Mouse (Mus musculus) T-helper 17 cell (primary cell): Measurements from ENCODE around the gene Hist1h4i.

ENCODE experiments used
- in situ Hi-C, 2 experiments: fragments of 300-600 bp; cut with MboI, MseI; formaldehyde crosslinking; loops; 1 replicate in 1 of 2; 2 replicates in 1 of 2; pipeline ENCODE4 v1.15.1; 2025; ENCODE audit warnings: high pct_unique_total_duplicates in 2 of 2

Hist1h4i gene

DNA sequence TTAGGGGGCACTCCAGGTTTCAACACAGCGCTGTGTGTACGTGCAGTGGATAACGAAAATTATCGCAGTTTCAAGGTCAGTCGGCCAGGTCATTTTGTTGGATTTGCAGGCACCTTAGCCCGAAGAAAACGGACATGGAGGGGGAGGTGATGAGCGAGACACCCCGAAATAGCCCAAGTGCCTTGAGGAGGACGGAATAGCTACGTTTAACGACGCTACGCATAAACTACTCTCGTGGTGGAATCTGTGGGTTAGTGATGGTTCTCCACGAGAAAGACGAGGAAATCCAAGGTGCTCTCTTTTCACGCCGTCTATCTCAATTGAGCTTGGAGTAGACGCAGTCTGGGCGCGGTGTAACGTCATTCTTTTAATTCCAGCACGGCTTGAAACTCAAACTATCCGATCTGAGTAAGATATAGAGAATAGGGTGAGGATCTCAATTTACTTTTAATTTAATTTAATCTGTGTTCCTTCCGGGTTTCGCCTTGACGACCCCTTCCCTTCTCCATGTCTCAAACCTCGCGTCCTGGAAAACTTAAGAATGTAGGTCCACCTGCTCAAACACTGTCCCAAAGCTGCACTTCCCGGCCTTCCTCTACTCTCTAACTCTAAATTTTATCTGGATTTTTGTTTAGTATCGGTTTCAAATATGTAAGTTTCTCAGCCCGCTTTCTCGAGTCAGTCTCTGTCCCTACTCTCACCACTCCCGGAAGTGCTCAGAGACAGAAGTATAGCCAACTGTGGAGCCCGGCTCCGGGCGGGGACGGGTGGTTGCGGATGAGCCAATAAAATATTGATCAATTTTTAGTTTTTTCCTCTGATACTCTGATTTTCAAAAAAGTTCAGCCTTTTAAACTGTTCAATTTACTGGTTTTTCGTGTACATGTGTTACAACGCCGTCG is 21.0 kb downstream of the Hist1h4i start:
- in situ Hi-C loops: loop anchor here (5.0 to 10.0 kb wide), 5 partner anchors 165 to 1497 kb away; partner anchors contain the start of gene Trim27 (in 2 of the 2)

DNA sequence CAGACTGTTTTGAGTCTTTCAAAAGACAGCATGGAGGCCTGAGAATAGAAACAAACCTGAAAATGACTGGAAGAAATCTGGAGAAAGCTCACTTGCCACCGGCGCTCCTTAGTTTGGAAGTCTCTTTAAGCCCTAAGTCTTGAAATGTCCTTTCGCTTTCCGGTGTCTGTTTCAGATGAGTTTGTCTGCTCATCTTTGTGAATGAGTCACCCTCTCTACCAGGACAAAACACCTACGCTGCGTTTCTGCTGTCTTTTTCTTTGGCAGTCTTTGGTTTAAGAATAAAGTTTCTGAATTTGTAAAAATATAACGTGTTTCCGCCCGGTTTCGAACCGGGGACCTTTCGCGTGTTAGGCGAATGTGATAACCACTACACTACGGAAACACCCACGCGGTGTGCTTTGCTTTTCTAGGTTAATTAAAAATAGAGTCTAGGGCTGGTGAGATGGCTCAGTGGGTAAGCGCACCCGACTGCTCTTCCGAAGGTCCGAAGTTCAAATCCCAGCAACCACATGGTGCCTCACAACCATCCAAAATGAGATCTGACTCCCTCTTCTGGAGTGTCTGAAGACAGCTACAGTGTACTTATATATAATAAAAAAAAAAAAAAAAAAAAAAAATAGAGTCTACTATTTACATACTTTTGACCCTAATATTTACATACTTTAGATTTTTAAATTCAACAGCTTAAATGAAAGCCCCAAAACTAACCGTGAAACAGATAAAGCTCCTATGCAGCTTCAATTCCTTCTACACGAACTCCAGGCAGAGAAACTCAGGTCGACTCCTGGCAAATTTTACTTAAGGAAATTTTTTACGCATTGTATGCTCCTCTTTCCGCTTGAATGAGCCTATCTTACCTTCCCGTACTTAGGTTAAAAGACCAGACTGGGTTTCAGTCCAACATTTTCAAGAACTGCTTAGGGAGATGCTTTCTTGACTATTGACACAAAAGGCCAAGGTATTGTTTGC is 25.4 kb downstream of the Hist1h4i start:
- in situ Hi-C loops: no loop called here

DNA sequence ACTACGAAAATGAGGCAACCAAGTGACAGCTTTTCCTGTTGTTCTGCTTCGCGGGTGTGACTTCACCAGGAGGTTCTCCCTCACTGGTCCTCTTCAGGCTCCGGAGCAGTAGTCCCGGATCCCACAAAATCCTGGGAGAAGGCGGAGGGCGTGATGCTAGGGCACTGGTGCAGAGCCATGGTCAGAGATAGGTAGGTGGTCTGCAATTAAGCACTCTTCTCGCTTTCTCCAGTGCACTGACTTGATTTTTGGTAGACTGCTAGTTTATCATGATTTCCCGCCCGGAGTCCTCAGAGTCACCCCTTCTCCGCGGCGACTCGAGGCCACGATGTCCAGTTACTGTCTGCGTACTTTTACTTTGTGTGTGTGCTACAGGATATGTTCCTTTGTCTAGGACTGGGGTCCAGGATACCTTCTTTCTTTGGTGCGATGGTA is 26.7 kb downstream of the Hist1h4i start:
- in situ Hi-C loops: loop anchor here in 1 of 2 experiments (5.0 kb wide), 1 partner anchor 47 kb away; no protein-coding TSS in a partner anchor

DNA sequence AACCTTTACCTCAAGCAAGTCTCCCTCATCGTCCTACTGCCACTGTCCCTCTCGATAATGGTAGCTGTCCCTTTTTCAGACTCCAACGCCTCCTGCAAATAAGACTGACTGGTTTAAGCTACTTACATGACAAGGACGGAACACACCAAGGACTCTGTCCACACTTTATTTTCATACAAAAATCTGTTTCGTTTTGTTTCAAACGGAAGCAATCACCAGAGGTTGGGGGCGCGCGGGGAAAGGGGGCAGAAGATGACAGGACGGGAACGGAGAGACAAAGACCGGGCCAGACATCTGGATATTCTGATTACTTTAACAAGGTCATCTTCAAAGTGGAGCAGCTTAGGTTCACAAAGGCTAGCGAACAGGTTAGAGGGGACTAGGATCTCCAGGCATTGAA is 27.4 kb downstream of the Hist1h4i start:
- in situ Hi-C loops: loop anchor here in 1 of 2 experiments (5.0 kb wide), 1 partner anchor 46 kb away; no protein-coding TSS in a partner anchor

DNA sequence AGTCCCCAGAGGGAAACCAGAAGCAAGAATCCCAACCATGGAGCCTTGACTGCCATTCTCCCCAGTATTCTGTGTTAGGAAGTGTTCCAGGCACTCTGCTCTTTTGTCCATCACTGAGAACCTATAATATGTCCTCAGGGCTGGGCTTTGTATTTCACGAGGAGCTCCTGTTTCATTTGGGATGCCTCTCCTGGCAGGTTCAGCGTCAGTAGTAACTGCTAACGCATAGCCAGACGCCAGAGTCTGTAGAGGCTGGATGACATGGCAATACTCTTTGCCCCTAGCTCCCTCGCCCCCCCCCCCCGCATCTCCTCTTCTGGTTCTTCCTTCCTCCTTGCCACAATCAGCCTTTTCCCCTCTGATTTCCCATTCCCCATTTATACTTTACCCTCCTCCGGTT is 31.5 kb downstream of the Hist1h4i start, which contains the start of gene Prss16:
Prss16 (minus strand) TSS at position 101 of the 400 bp plus-strand sequence.
- in situ Hi-C loops: loop anchor here in 1 of 2 experiments (5.0 kb wide), 1 partner anchor 42 kb away; no protein-coding TSS in a partner anchor

DNA sequence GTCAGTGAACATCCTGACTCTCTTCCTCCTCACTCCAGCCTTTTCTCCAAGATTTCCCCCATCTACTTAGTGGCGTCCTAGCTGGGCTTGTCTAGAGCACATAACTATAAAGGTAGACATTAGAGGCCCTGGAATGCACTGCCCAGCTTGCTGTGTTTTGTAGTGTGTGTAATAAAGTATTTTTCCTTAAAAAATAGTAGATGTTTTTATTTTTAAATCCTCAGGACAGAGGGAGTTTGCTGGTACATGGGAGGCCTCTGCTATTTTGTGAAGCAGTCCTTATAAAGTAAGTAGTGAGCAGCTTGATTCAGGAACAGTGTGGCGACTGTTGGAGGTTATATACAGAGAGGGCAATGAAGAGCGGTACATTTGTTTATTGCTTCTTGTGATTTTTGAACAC is 32.5 kb downstream of the Hist1h4i start:
- in situ Hi-C loops: no loop called here

DNA sequence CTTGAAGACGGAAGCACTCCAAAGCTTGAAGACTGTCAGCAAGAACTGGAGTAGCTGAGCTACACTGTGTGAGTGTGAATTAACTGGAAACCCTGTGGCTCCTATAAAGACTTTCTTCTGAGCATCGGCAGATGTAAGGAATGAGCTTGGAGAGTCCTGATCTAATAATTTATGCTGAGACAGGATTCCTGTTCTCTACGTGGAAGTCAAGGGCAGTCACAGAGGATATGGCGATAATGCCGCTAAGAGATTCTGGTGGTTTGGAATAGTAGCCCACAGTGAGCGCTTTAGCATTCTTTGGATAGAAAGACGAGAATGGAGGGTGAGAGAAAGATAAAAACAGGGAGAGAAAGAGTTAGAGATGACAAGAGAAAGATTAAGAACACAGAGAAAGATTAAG is 33.3 kb downstream of the Hist1h4i start:
- in situ Hi-C loops: no loop called here

DNA sequence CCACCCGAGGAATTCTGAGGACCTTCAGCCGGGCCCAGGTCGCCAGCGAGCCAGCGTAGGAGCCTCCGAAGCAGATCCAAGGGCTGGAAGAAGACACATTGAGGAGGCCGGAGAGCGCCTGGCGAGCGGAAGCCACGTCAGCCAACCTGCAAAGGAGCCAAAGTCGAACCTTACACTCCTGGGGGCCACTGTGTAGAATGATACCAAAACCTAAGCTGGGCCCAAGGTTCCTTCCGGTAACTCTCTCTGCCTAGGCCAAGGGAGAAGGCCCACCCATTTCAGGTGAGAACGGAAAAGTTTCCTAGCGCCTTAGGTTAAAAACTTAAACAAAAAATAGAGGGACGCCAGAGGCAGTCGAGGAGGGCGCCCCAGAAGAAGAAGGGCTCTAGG is 34.0 kb downstream of the Hist1h4i start:
- in situ Hi-C loops: no loop called here

DNA sequence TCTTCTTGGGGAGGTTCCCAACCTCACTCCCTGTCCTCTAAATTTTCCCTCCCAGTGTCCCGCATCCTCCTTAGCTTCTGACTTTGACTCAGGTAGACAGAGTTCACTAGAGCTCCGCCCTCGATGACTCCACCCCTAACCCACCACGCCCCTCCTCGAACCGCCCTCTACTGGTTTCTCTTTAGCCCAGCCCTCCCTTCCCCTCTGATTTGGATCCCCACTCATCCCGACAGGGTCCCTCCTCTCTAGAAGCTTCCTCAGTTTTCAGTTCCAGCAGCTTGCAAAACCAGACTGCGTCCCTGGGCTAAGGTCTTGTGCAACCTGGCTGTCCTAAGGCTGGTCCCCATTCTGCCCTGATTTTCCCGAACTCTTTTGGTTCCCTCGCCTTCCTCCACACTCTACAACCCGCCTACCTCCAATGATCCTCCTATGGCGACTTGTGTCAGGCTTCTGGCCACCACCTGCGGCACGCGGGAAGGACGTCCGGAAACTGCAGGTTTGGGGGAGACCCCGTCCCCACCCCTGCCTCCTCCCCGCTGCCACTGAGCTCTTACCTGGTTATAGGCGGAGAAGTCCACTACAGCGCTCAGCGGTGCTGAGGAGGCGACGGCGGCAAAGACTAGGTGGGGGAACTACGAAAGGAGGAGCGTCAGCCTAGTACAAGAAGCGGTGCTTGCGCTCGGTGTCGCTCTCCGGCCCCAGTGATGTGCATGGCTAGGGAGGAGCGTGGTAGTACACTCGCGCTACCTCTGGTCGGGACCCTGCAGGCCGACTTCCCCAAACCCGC is 34.6 kb downstream of the Hist1h4i start:
- in situ Hi-C loops: no loop called here

DNA sequence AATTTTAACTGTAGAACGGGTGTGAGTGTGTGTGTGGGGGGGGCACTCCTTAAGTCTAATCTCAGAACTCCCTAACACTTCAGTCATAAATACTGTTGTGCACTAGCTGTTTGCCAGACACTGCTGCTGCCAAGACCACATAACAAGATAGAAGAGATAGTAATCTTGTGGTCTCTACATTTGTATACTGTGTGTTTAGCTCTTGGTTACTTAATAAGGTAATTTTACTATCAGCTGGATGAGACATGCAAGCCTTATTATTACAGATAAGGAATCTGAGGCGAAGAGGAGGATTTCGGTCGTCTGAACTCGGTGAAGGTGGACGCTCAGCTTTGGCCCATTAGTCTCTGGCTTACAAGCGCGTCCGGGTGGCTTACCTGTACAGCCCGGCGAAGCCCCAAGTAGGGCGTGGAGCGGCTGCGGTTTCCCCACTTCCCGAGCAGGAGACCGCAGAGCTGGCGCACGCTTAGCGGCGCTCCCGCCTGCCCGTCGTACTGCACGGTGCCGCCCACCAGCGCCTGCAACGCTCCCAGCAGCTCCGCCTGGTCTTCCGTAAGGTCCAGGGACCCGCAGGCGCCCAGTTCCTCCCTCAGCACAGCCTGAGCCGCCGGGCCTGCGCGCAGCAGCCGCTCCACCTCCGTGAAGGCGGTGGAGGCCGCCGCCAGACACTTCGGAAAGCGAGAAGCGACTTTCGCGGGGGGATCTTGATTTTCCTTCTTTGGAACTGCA is 35.4 kb downstream of the Hist1h4i start:
- in situ Hi-C loops: no loop called here

DNA sequence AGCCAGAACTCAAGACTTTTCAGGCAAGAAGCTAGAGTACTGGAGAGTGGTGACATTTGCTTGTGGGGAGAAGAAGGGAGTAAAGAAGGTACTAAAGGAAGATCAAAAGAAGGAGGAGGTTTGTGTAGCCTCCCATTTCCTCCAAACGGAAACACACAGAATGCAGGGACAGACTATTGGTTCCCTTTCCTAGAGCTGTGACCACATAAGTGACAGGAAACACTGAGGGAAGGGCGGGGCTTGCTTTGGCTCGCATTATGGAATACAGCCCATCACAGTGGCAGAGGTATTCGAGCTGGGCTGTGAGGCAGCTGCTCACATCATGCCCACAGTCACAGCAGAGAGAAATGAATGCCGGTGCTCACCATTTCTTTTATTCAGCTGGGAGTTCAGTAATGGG is 39.3 kb downstream of the Hist1h4i start:
- in situ Hi-C loops: no loop called here

DNA sequence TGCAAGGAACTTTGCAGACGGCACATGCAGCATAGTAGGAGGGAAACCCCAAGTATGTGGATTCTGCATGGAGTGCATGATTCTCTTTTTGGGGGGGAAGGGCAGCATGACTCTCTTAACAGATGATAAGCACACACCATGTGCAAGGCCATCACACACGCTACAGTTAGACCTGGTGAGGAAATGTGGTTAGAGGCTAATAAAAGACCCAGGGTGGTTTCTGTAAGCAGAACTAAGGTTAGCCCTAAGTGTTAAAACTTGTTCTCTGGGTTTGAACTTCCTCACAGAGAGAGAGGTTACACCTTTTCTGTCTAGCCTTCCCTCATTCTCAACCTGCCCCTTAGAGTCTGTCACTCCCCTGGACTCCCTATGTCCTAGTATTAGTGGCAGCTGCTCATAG is 39.8 kb downstream of the Hist1h4i start:
- in situ Hi-C loops: no loop called here

DNA sequence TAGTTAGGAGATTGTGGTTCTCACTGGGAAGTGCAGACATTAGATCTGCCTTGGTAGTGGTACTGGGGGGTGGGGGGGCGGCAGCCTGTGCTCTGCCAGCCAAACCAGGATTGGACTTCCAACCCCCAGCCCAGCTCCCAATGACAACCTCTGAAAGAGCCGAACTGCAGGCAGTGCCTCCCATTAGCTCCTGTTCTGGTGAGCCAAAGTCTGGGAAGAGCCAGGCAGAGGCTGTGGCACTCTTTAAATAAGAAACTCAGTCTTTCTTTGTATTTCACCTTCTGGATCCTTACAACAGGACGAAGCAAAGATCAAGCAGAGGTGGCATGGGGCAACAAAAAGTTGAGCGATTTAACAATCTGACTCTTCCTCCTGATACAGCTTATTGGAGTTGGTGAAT is 42.0 kb downstream of the Hist1h4i start:
- in situ Hi-C loops: no loop called here

DNA sequence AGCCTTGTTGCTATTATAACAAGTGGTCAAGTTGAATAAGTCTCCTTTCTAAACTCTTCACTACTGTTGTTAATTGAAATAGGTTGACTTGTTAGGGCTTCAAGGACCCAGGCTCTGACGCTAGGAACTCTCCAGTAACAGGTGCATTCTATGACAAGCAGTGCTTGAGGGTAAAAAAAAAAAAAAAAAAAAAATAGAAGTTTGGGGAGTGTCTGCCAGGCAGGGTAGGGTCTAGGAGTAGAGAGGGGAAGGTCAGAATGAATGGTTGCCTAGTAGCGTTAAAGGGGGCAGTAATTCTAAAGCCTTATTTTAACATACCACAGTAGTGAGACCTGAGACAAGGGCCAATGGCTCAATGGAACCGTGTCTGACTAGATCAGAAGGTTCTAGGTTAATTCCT is 42.8 kb downstream of the Hist1h4i start:
- in situ Hi-C loops: no loop called here

DNA sequence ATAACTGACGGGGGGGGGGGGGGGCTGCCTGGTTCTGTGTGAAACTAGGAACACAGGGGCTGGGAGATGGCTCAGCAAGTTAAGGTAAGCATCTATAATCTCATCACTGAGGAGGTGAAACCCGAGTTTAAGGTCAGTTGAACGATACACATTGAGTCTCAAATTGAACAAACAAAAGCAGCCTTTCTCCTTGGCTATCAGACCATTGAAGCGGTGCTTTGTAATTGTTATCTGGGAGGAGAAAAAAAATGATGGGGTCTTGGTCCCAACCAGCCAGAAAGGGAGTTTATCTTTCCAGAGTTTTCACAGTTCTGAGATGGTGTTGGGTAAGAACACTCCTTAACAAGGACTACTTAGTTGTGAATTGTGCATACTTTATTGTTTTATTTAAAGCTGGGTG is 43.3 kb downstream of the Hist1h4i start:
- in situ Hi-C loops: no loop called here

DNA sequence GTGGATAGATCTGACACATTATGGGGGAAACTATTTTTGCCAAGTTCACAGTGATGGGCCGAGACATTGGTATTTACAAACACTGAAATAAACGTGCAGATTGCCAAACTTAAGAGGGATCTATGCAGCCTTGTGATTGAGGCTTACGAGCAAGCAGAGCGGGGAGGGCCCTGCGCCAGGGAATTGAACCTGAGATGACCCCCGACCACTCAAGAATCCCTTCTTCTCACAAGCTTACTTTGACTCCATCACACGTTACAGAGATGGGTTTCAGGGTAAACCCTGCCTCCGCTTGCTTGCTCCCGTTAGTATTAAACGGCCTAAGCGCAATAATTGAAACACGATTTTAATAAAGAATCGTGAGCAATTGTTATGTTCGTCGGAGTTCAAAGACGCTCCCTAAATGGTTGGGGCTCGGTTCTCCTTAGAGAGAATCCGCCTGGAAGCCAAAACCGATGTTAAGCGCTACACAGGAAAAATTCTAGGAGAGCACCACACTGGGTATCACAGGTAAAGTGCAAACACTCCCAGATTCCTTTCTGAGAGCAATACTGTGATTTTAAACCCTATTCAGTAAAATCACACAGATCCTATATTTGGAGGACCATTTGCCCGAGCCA is 43.9 kb downstream of the Hist1h4i start:
- in situ Hi-C loops: no loop called here

DNA sequence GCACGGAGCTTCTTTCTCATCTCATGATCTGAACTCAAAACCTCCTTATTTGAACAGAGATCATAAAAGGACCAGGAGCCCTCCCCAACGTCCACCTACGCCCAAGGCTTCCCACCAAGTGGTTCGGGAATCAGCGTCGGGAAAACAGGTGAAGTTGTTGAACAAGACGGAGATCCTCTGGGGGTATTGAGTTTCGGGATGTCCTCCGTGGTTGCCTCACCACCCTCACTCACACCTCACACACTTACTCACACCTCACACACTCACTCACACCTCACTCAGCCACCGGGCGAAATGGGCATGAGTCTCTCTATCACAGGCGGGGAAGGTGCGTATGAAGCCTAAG is 44.3 kb downstream of the Hist1h4i start:
- in situ Hi-C loops: no loop called here

DNA sequence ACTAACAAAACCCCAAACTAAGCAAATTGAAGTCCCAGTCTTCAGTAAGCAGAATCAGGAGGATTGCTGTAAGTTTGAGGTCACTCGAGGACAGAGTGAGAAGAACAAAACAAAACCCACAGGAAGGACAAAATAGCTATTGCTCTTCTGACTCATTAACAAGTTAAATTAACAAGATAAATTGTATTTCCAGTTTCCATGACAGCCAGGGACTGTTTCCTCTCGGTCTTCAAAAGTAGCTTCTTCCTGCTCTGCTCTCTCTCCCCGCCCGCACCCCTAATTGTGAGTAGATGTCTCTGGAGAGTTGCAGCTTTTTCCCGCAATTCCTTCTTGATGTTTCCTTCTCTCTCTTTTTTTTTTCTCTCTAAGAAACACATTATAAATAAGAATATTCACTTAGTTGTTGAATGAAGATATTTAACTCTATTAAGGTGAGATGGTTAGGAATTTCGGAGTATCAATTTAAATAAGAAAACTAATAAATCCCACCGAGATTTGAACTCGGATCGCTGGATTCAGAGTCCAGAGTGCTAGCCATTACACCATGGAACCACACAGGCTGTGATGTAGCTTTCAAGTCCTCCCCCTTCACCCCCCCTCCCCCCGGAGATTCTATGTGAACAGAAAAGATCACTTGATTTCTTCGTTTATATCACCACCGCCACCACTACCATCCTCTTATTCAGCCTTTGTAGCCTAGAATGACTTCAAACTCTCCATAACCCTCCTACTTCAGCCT is 44.9 kb downstream of the Hist1h4i start:
- in situ Hi-C loops: no loop called here

DNA sequence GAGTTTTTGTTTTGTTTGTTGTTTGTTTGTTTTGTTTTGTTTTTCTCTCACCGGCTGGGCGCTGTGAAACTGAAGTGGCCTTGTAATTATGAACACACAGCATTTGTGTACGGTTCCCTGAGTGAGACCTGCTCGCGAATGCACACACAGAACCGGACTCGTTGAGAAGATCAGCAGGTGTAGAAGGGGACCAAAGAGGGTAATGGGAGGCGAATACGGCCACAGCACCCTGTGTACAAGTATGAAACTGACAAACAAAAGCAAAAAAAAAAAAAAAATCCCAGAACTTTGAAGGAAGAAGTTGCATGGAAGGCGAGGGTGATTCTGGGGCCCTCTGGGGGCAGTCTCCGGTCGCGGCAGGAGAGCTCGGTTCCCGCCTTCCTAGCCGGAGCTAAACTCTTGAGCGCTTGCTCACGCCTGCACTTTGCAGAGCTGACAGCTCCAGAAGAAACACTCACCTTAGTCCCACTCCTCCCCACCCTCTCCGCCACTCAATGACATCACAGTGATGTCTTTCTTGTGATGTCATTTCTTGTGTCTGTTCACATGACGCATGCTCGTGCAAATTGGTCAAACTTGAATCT is 45.7 kb downstream of the Hist1h4i start:
- in situ Hi-C loops: no loop called here
